Mouse (Mus musculus) MEL (cell line): Measurements from ENCODE around the gene Tnfrsf1b. TPM values are rescaled to one million over a fixed set of nuclear protein-coding genes. Genes with fewer than 3 reads are reported as not detected.

Experiments used
- DNase-seq: peaks from one replicate; pipeline ENCODE4 v3.0.0; 2011; ENCODE audit warnings: low read depth, low spot score
- H3K27ac ChIP-seq: 2 replicates; pipeline ENCODE4 v1.5.1; 2012; ENCODE audit warnings: low read depth, mild to moderate bottlenecking, control low read depth, low read length, moderate library complexity; ENCODE audit not compliant: control insufficient read depth
- H3K27me3 ChIP-seq, 2 experiments: fragments of 150-350 bp in 1 of 2; sonication (generic) in 1 of 2; 2 replicates each; pipeline ENCODE4 v1.6.1; 2012; ENCODE audit warnings: low read length in 2 of 2, mild to moderate bottlenecking in 2 of 2, improper control_type of control experiment in 1 of 2, moderate library complexity in 1 of 2; ENCODE audit not compliant: insufficient read depth in 2 of 2, control insufficient read depth in 1 of 2
- H3K36me3 ChIP-seq, 2 experiments: 2 replicates each; pipeline ENCODE4 v1.6.1; 2012 to 2014; ENCODE audit warnings: low read length in 2 of 2, improper control_type of control experiment in 1 of 2, inconsistent platforms in 1 of 2, mild to moderate bottlenecking in 1 of 2; ENCODE audit not compliant: insufficient read depth in 2 of 2, control insufficient read depth in 1 of 2
- H3K4me1 ChIP-seq, 2 experiments: fragments of 150-350 bp in 1 of 2; sonication (generic) in 1 of 2; 2 replicates each; pipeline ENCODE4 v1.6.1; 2012; ENCODE audit warnings: low read length in 2 of 2, improper control_type of control experiment in 1 of 2, mild to moderate bottlenecking in 1 of 2; ENCODE audit not compliant: insufficient read depth in 2 of 2, control insufficient read depth in 1 of 2
- H3K4me3 ChIP-seq, 2 experiments: fragments of 150-350 bp in 1 of 2; sonication (generic) in 1 of 2; 2 replicates each; pipeline ENCODE4 v1.5.1; 2012; ENCODE audit warnings: low read depth in 2 of 2, low read length in 2 of 2, mild to moderate bottlenecking in 2 of 2, moderate library complexity in 2 of 2, control low read depth in 1 of 2, improper control_type of control experiment in 1 of 2; ENCODE audit not compliant: control insufficient read depth in 1 of 2, insufficient read depth in 1 of 2
- H3K79me2 ChIP-seq: 2 replicates; pipeline ENCODE4 v1.6.1; 2012; ENCODE audit warnings: mild to moderate bottlenecking, low read length, moderate library complexity; ENCODE audit not compliant: control insufficient read depth, poor library complexity, insufficient read depth
- H3K9ac ChIP-seq: 2 replicates; pipeline ENCODE4 v1.6.1; 2012; ENCODE audit warnings: low read depth, mild to moderate bottlenecking, control low read depth, low read length, moderate library complexity; ENCODE audit not compliant: control insufficient read depth, poor library complexity, severe bottlenecking
- H3K9me3 ChIP-seq: fragments of 150-350 bp; sonication (generic); replicated peaks from 2 replicates; pipeline ENCODE4 v1.6.1; 2012; ENCODE audit warnings: mild to moderate bottlenecking, low read length, improper control_type of control experiment, moderate library complexity; ENCODE audit not compliant: insufficient read depth
- BHLHE40 ChIP-seq: IDR thresholded peaks from 2 replicates; pipeline ENCODE4 v1.6.1; 2012; ENCODE audit warnings: low read depth, mild to moderate bottlenecking, inconsistent platforms, low read length, improper control_type of control experiment, borderline replicate concordance
- CHD1 ChIP-seq: IDR thresholded peaks from 2 replicates; pipeline ENCODE4 v1.6.1; 2012; ENCODE audit warnings: low read depth, mild to moderate bottlenecking, inconsistent platforms, low read length, improper control_type of control experiment
- CTCF ChIP-seq, 3 experiments: IDR thresholded peaks in 2 of 3; conservative IDR thresholded peaks in 1 of 3; 2 replicates each; pipeline ENCODE4 v1.5.1; 2011 to 2012; ENCODE audit warnings: low read length in 3 of 3, low read depth in 2 of 3, mild to moderate bottlenecking in 2 of 3, improper control_type of control experiment in 1 of 3, inconsistent platforms in 1 of 3, mixed read lengths in 1 of 3, moderate library complexity in 1 of 3; ENCODE audit not compliant: control insufficient read depth in 1 of 3, insufficient read depth in 1 of 3, poor library complexity in 1 of 3, severe bottlenecking in 1 of 3
- E2F4 ChIP-seq: IDR thresholded peaks from 2 replicates; pipeline ENCODE4 v1.6.1; 2011; ENCODE audit warnings: low read depth, low read length, improper control_type of control experiment, borderline replicate concordance
- ELF1 ChIP-seq: IDR thresholded peaks from 2 replicates; pipeline ENCODE4 v1.6.1; 2014; ENCODE audit warnings: low read depth, mild to moderate bottlenecking, inconsistent platforms, low read length, improper control_type of control experiment, moderate library complexity
- EP300 ChIP-seq, 2 experiments: IDR thresholded peaks; 2 replicates each; pipeline ENCODE4 v1.6.1; 2011; ENCODE audit warnings: improper control_type of control experiment in 2 of 2, low read length in 2 of 2, low read depth in 1 of 2, mild to moderate bottlenecking in 1 of 2
- ETS1 ChIP-seq: IDR thresholded peaks from 2 replicates; pipeline ENCODE4 v1.6.1; 2012; ENCODE audit warnings: low read depth, mild to moderate bottlenecking, inconsistent platforms, low read length, improper control_type of control experiment, moderate library complexity
- GABPA ChIP-seq: IDR thresholded peaks from 2 replicates; pipeline ENCODE4 v1.6.1; 2012; ENCODE audit warnings: low read depth, mild to moderate bottlenecking, inconsistent platforms, low read length, improper control_type of control experiment, moderate library complexity
- GATA1 ChIP-seq: IDR thresholded peaks from 2 replicates; pipeline ENCODE4 v1.6.1; 2011; ENCODE audit warnings: low read depth, low read length, improper control_type of control experiment
- JUND ChIP-seq: IDR thresholded peaks from 2 replicates; pipeline ENCODE4 v1.6.1; 2011; ENCODE audit warnings: low read depth, mild to moderate bottlenecking, improper control_type of control experiment, low read length
- KAT2A ChIP-seq: conservative IDR thresholded peaks from 2 replicates; pipeline ENCODE4 v1.6.1; 2012; ENCODE audit warnings: low read depth, low read length, improper control_type of control experiment, inconsistent platforms
- MEF2A ChIP-seq: IDR thresholded peaks from 2 replicates; pipeline ENCODE4 v1.6.1; 2014; ENCODE audit warnings: low read depth, mild to moderate bottlenecking, inconsistent platforms, low read length, improper control_type of control experiment; ENCODE audit not compliant: poor library complexity, insufficient replicate concordance, severe bottlenecking; ENCODE audit errors: extremely low read depth
- MYB ChIP-seq: IDR thresholded peaks from 2 replicates; pipeline ENCODE4 v1.6.1; 2011; ENCODE audit warnings: mild to moderate bottlenecking, low read depth, low read length, improper control_type of control experiment
- POLR2A ChIP-seq, 2 experiments: IDR thresholded peaks; 2 replicates each; pipeline ENCODE4 v1.6.1; 2011 to 2012; ENCODE audit warnings: low read length in 2 of 2, mild to moderate bottlenecking in 2 of 2, control low read depth in 1 of 2, improper control_type of control experiment in 1 of 2, low read depth in 1 of 2, moderate library complexity in 1 of 2; ENCODE audit not compliant: control insufficient read depth in 1 of 2, insufficient read depth in 1 of 2, poor library complexity in 1 of 2
- POLR2AphosphoS2 ChIP-seq: IDR thresholded peaks from 2 replicates; pipeline ENCODE4 v1.6.1; 2011; ENCODE audit warnings: low read length, improper control_type of control experiment
- POLR2AphosphoS5 ChIP-seq: IDR thresholded peaks from 2 replicates; pipeline ENCODE4 v1.6.1; 2012; ENCODE audit warnings: low read depth, borderline replicate concordance, mild to moderate bottlenecking, inconsistent platforms, low read length, moderate library complexity, mixed read lengths
- RAD21 ChIP-seq: IDR thresholded peaks from 2 replicates; pipeline ENCODE4 v1.6.1; 2011; ENCODE audit warnings: mild to moderate bottlenecking, low read depth, low read length, improper control_type of control experiment
- SMC3 ChIP-seq: IDR thresholded peaks from 2 replicates; pipeline ENCODE4 v1.6.1; 2011; ENCODE audit warnings: low read depth, low read length, improper control_type of control experiment
- TAL1 ChIP-seq: IDR thresholded peaks from 2 replicates; pipeline ENCODE4 v1.6.1; 2012; ENCODE audit warnings: mild to moderate bottlenecking, inconsistent platforms, low read length, moderate library complexity, mixed read lengths
- TCF12 ChIP-seq: IDR thresholded peaks from 2 replicates; pipeline ENCODE4 v1.6.1; 2014; ENCODE audit warnings: low read depth, mild to moderate bottlenecking, inconsistent platforms, low read length, improper control_type of control experiment, moderate library complexity
- UBTF ChIP-seq: IDR thresholded peaks from 2 replicates; pipeline ENCODE4 v1.6.1; 2012; ENCODE audit warnings: low read depth, mild to moderate bottlenecking, inconsistent platforms, low read length, improper control_type of control experiment, moderate library complexity, borderline replicate concordance; ENCODE audit not compliant: insufficient read depth
- USF1 ChIP-seq: IDR thresholded peaks from 2 replicates; pipeline ENCODE4 v1.6.1; 2014; ENCODE audit warnings: low read depth, mild to moderate bottlenecking, inconsistent platforms, low read length, improper control_type of control experiment, moderate library complexity
- USF2 ChIP-seq, 2 experiments: IDR thresholded peaks; 2 replicates each; pipeline ENCODE4 v1.6.1; 2011 to 2012; ENCODE audit warnings: improper control_type of control experiment in 2 of 2, low read length in 2 of 2, borderline replicate concordance in 1 of 2, inconsistent platforms in 1 of 2, low read depth in 1 of 2, mild to moderate bottlenecking in 1 of 2; ENCODE audit not compliant: insufficient read depth in 1 of 2
- ZC3H11A ChIP-seq: IDR thresholded peaks from 2 replicates; pipeline ENCODE4 v1.6.1; 2012; ENCODE audit warnings: low read depth, mild to moderate bottlenecking, inconsistent platforms, low read length, improper control_type of control experiment
- ZKSCAN1 ChIP-seq: IDR thresholded peaks from 2 replicates; pipeline ENCODE4 v1.6.1; 2012; ENCODE audit warnings: low read depth, mild to moderate bottlenecking, inconsistent platforms, low read length, improper control_type of control experiment, moderate library complexity
- ZMIZ1 ChIP-seq: IDR thresholded peaks from 2 replicates; pipeline ENCODE4 v1.6.1; 2012; ENCODE audit warnings: low read depth, mild to moderate bottlenecking, inconsistent platforms, low read length, improper control_type of control experiment, moderate library complexity
- ZNF384 ChIP-seq: IDR thresholded peaks from 2 replicates; pipeline ENCODE4 v1.6.1; 2012; ENCODE audit warnings: low read depth, mild to moderate bottlenecking, inconsistent platforms, low read length, improper control_type of control experiment
- polyA plus RNA-seq, 2 experiments: library from polyadenylated mRNA; stranded (reverse) in 1 of 2; unstranded in 1 of 2; fragments of >175 nt in 1 of 2; fragments of >200 nt in 1 of 2; gene quantifications; 2 replicates each; pipeline versions ENCODE4 v1.2.1 to v1.2.4; 2012; ENCODE audit warnings: low replicate concordance in 2 of 2, low read depth in 1 of 2; ENCODE audit not compliant: insufficient read length in 2 of 2, insufficient read depth in 1 of 2, missing spikeins in 1 of 2
- total RNA-seq: library from RNA; depleted of rRNA; stranded (reverse); fragments of 300-350 nt; gene quantifications from 2 replicates; pipeline ENCODE4 v1.2.3, GENCODE M21; 2012

Gene Tnfrsf1b
- total and polyA plus RNA-seq, 3 experiments, result 0.58 to 1.2 TPM; not detected in 1

GRCm38 (mm10) chr4:145229051-145229450 lies 17.6 kb downstream of the Tnfrsf1b start:
- H3K4me3 ChIP-seq, result no peak overlapping the region
- TF ChIP-seq USF1 (no peak), TCF12 (no peak), GABPA (no peak), USF2 (IDR thresholded peaks at IDR 0.05; ENCODE audit: borderline replicate concordance in 1 of 2, insufficient read depth in 1 of 2, low read depth in 1 of 2, low read length in 2 of 2) (no peak), RAD21 (no peak), ZKSCAN1 (no peak), EP300 (IDR thresholded peaks at IDR 0.05; ENCODE audit: low read depth in 1 of 2, low read length in 2 of 2) (no peak), POLR2AphosphoS5 (no peak), SMC3 (no peak), MEF2A (no peak), ZMIZ1 (no peak), TAL1 (no peak), MYB (no peak), UBTF (no peak), ZNF384 (no peak)
- H3K79me2 ChIP-seq, result no peaks in the 10 kb centered on the region
- H3K27me3 ChIP-seq, result no peaks in the 10 kb centered on the region
- DNase-seq, result no peak
- no peaks in the 10 kb centered on the region for H3K36me3 ChIP-seq
- no peaks in the 10 kb centered on the region for H3K4me1 ChIP-seq
- no peaks in the 10 kb centered on the region for H3K9me3 ChIP-seq
- H3K9ac ChIP-seq, result no peak overlapping the region
- H3K27ac ChIP-seq, result no peak overlapping the region

DNA sequence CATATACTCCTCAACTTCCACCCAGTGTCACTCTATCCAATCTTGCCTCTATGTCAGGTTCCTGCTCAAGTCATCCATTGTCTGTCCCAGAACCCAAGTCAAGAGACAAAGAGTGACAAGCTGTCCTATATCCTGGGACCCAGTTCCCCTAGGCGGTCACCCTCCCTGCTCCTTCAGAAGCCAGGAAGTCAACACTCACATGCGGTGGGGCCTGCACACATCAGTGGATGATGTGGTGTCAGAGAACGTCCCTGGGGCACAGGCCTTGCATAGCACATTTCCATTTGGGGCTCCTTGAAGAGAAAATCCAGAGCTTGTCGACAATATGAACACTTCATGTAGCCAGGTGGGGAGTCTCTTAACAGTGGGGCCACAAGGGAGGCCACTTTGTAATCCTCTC lies 22.1 kb downstream of the Tnfrsf1b start:
- peaks cover 0 to 10% of the 10 kb centered on the region in 2 experiments; a peak in 2 of 4 replicates for H3K36me3 ChIP-seq

More for the DNA sequence above, 22.1 kb downstream of the Tnfrsf1b start:
- H3K9me3 ChIP-seq, result no peaks in the 10 kb centered on the region
- peaks cover 7 to 15% of the 10 kb centered on the region in 2 experiments for H3K4me1 ChIP-seq
- H3K79me2 ChIP-seq, result no peaks in the 10 kb centered on the region
- H3K9ac ChIP-seq, result no peak overlapping the region
- no peak for DNase-seq
- H3K27me3 ChIP-seq, result no peaks in the 10 kb centered on the region
- H3K27ac ChIP-seq, result no peak overlapping the region
- H3K4me3 ChIP-seq, result no peak overlapping the region
- TF ChIP-seq BHLHE40 (no peak), TAL1 (no peak), E2F4 (no peak), ZC3H11A (no peak), GATA1 (no peak), ETS1 (no peak), GABPA (no peak), MYB (no peak), CTCF (IDR thresholded peaks at IDR 0.05 in 2 of 3, conservative IDR thresholded peaks at IDR 0.05 in 1 of 3; ENCODE audit: control insufficient read depth in 1 of 3, insufficient read depth in 1 of 3, low read depth in 2 of 3, low read length in 3 of 3, poor library complexity in 1 of 3, severe bottlenecking in 1 of 3) (no peak), CHD1 (no peak), POLR2A (IDR thresholded peaks at IDR 0.05; ENCODE audit: control insufficient read depth in 1 of 2, insufficient read depth in 1 of 2, low read depth in 1 of 2, low read length in 2 of 2, poor library complexity in 1 of 2) (no peak), POLR2AphosphoS2 (no peak), ELF1 (no peak), KAT2A (no peak), USF2 (IDR thresholded peaks at IDR 0.05; ENCODE audit: borderline replicate concordance in 1 of 2, insufficient read depth in 1 of 2, low read depth in 1 of 2, low read length in 2 of 2) (no peak), JUND (no peak), RAD21 (no peak), ZNF384 (no peak), MEF2A (no peak)
